Mouse (Mus musculus) megakaryocyte progenitor cell, adult 5-6 weeks (primary cell): ENCODE results near the gene Ifna14. TPM values are rescaled to one million over a fixed set of nuclear protein-coding genes. Genes with fewer than 3 reads are reported as not detected.
A peak's percentile ranks its signal among the peaks of the same experiment; 100 is the strongest.
"Not testable (repeated sequence)": the region's sequence is repeated elsewhere in the genome, so short reads cannot be mapped to it uniquely, and the experiment has no call there.

Source experiments
- ATAC-seq: replicated peaks from 2 replicates; pipeline ENCODE4 v1.8.0; 2016; ENCODE audit warnings: mild to moderate bottlenecking, moderate TSS enrichment, inconsistent platforms; ENCODE audit not compliant: poor library complexity
- total RNA-seq, 2 experiments: library from RNA; stranded (forward) in 1 of 2; stranded (reverse) in 1 of 2; fragments of 157-497, 149-512 nt in 1 of 2; fragments of 200-1000 nt in 1 of 2; gene quantifications; 2 replicates each; pipeline versions ENCODE4 v1.2.3 to v1.2.4; 2015 to 2017

Ifna14 gene
- total RNA-seq (2015) (not detected in 2 replicates), total RNA-seq (2017) (not detected in 2 replicates)

- ATAC-seq = no peak
Measured at GRCm38 (mm10) chr4:88571698-88572097, at the start of gene Ifna14. Gene Ifna14, minus strand, starts transcription at chr4:88571798.

DNA sequence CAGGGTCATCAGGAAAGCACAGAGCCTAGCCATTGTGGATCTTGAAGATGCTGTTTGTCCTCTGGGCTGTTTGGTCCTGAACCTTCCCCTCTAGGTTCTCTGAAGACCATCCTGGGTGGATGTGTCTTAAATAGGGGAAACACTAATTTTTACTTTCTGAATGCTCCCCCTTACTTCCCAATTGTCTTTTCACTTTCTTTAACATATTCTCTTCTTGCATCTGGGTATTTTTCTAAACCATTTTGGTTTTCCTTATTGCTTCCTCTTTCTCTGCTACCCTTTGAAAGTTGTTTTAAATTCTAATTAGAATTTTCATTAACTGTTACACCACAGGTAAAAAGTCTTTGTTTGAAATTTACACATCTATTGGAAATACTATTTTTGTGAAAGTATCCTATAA is 31.7 kb upstream of the Ifna14 start, which contains the start of gene Ifna12:
Gene Ifna12 (minus strand): TSS at position 101 of the 400 bp plus-strand sequence.
- no peak for ATAC-seq

DNA sequence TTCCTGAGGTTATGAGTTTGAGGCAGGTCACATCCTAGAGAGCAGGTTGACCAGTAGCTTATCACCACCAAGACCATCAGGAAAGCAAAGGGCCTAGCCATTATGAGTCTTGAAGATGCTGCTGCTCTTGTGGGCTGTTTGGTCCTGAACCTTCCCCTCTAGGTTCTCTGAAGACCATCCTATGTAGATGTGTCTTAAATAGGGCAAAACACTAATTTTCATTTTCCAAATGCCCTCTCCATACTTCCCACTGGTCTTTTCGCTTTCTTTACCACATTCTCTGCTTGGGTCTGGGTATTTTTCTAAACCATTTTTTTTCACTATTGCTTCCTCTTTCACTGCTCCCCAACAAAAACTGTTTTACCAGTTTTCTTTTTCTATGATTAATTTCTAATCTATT is 20.7 kb upstream of the Ifna14 start, which contains the start of gene Ifna9:
Gene Ifna9 (minus strand): TSS at position 101 of the 400 bp plus-strand sequence.
- no peak for ATAC-seq

- no peak for ATAC-seq
Measured at GRCm38 (mm10) chr4:88561791-88562190, 9.8 kb downstream of the Ifna14 start.

DNA sequence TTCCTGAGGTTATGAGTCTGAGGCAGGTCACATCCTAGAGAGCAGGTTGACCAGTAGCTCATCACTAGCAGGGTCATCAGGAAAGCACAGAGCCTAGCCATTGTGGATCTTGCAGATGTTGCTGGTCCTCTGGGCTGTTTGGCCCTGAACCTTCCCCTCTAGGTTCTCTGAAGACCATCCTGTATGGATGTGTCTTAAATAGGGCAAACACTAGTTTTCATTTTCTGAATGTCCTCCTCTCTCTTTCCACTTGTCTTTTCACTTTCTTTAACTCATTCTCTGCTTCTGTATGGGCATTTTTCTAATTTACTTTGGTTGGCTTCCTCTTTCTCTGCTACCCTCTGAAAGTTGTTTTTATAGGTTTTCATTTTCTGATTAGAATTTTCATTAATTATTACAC is 13.5 kb downstream of the Ifna14 start, which contains the start of gene Ifna15:
Gene Ifna15 (minus strand): TSS at position 101 of the 400 bp plus-strand sequence.
- not testable (repeated sequence) for ATAC-seq

DNA sequence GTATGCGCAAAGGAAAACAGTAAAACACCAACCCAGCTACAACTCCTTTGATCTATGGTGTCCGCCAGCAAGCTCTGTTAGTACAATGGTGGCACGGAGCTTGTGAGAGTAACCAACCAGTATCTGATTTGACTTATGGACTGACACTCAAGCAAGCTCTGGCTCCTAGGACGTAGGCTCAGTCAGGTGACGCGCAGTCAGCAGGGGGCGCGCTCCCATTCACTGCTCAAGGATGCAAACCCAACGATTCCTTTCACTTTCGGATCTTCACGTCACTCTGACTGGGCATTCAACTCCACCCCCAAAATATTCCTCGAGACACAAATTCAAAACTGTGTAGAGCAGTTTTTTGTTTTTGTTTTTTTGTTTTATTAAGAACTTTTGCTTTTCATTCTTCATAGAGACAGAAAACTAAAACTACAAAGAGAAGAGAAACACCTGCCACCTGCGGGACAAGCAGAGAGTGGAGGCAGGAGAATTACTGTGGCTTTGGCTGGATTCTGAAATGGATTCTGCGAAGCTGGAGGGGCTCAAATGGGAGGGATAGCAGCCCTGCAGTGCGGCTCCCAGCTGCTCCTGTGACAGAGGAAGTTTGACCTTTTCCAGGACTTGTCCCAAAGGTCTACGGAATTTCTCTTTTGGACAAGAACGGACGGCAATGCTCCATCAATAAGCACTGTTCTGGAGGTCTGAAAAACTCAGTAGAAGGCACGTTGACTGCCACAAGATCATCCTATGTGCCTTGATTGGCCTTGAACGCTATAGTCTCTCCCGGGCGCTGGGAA is 21.2 kb downstream of the Ifna14 start:
- ATAC-seq = peak; percentile 100

DNA sequence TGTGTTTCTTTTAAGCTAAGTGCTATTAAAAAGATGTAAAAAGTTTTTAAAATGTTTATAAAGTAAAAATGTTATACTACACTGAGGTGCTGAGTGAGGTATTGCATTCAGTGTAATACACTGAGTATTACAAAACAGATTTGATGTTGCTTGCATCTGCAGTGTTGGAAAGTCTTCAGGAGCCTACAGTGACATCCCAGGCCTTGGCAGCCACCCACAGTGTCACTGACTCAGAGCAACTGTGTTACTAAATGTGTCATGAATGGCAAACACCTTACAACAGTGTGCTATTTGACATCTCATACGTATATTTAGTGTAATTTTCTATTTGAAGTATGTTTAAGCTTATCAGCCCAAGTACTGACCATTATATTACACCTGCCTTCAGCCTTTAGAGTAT is 23.6 kb downstream of the Ifna14 start:
- no peak for ATAC-seq

- peak; percentile 98 for ATAC-seq
Measured at GRCm38 (mm10) chr4:88543649-88544234, 27.9 kb downstream of the Ifna14 start.

DNA sequence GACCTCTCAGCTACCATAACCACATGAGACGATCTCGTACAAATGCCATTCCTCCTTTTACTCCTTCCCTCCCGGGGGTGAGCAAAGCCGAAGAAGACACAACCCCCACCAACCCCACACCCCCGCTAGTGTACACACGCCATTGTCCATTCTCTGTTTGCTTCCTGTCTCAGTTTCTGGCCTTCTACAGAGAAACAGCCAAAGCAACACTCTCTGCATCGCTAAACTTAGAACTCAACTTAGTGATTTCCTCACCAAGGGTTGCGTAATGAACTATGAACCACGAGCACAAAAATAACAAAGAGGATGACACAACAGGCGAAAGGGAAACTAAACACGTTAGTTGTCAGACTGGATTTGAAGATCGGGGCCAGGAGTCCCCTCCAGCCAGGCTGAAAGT is 34.3 kb downstream of the Ifna14 start:
- ATAC-seq = peak; percentile 88

GRCm38 (mm10) chr4:88536640-88537039 is 35.0 kb downstream of the Ifna14 start:
- no peak for ATAC-seq

- ATAC-seq = peak; percentile 74
Measured at GRCm38 (mm10) chr4:88535742-88536141, 35.9 kb downstream of the Ifna14 start.

GRCm38 (mm10) chr4:88534903-88535302 is 36.7 kb downstream of the Ifna14 start:
- ATAC-seq = no peak

DNA sequence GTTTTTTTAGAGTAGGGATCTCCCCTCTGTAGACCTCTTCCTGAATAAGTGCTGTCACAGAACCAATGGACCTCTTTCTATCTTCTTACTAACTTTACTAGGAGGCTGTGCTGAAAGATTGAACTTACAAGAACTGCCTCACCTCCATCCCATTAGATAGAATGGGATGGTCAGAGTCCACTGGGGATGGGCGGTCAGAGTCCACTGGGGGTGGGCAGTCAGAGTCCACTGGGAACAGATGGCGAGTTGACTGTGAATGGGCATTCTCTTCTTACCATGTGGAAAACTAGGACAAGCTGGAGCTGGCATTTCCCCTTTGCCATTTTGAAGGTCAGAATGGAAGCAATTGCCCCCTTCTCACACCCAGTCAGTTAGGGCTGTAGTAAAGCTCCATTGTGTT is 38.1 kb downstream of the Ifna14 start:
- no peak for ATAC-seq

GRCm38 (mm10) chr4:88530892-88531291 is 40.7 kb downstream of the Ifna14 start:
- ATAC-seq = no peak

- ATAC-seq = no peak
Measured at GRCm38 (mm10) chr4:88530271-88530670, 41.3 kb downstream of the Ifna14 start.

GRCm38 (mm10) chr4:88526379-88527049 is 45.1 kb downstream of the Ifna14 start:
- ATAC-seq = peak; percentile 52

DNA sequence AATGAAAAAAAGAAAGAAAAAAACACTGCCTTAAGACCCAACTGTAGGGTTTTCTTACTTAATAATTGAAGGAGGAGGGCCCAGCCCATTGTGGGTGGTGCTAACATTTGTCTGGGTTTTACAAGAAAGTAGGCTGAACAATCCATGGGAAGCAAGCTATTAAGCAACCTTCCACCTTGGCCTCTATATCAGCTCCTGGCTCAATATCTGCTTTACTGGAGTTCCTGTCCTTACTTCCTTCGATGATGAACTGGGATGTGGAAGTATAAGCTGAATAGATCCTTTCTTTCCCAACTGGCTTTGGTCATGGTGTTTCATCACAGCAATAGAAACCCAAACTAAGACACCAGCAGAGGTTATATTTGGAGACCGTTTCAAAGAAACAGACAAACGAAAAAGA is 46.2 kb downstream of the Ifna14 start:
- peak; percentile 61; the same call in 1 of the 2 replicates for ATAC-seq

GRCm38 (mm10) chr4:88523241-88523640 is 48.4 kb downstream of the Ifna14 start:
- ATAC-seq = peak; percentile 75

- no peak for ATAC-seq
Measured at GRCm38 (mm10) chr4:88522674-88523073, 48.9 kb downstream of the Ifna14 start, which contains the start of gene Ifnb1. Gene Ifnb1, minus strand, starts transcription at chr4:88522774.
